Mouse (Mus musculus) neutrophil, adult 59 days (primary cell): Measurements from ENCODE around the gene Rlbp1. TPM values are rescaled to one million over a fixed set of nuclear protein-coding genes. Genes with fewer than 3 reads are reported as not detected.

ENCODE experiments used
- total RNA-seq, 2 experiments: library from RNA; stranded (reverse); gene quantifications; 1 replicate in 1 of 2; 2 replicates in 1 of 2; pipeline ENCODE4 v1.2.4; 2023

Gene Rlbp1
- not detected for total RNA-seq

GRCm38 (mm10) chr7:79386422-79387133 is at the start of gene Rlbp1:
Rlbp1 (minus strand) TSS chr7:79387048.

GRCm38 (mm10) chr7:79391883-79392649 is 5.2 kb upstream of the Rlbp1 start, which contains the start of gene Fanci:
Fanci (plus strand) TSS chr7:79391929.

Other genes starting within 250 kb of the Rlbp1 start
- gene Mfge8, start 238.0 kb downstream of the Rlbp1 start, total RNA-seq, result 10 to 100 TPM in 1 of 2 experiments, 1 to 10 TPM in 1; 7.1 to 13.2 TPM
- 10 to 100 TPM; 73.0 to 76.5 TPM for gene Abhd2, start 113.8 kb downstream of the Rlbp1 start, total RNA-seq
- 1 to 10 TPM; 7.8 to 8.2 TPM for gene Fanci, start 4.9 kb upstream of the Rlbp1 start, total RNA-seq
- gene Polg, start 79.3 kb upstream of the Rlbp1 start, total RNA-seq, result 10 to 100 TPM; 90.8 to 94.7 TPM
- under 1 TPM; 0.29 to 0.38 TPM for gene Rhcg, start 230.6 kb upstream of the Rlbp1 start, total RNA-seq